Mouse (Mus musculus) cortical plate, adult 2 months (tissue): ENCODE data around the gene Zfp280c.
A peak's percentile ranks its signal among the peaks of the same experiment; 100 is the strongest.

Source experiments
- CTCF ChIP-seq: fragments of 200-500 bp; IDR thresholded peaks from 2 replicates; pipeline ENCODE4 v1.5.1; 2011; ENCODE audit warnings: mild to moderate bottlenecking, control low read depth, low read length; ENCODE audit not compliant: insufficient read depth; ENCODE audit errors: extremely low read depth
- POLR2A ChIP-seq: fragments of 200-500 bp; IDR thresholded peaks from 2 replicates; pipeline ENCODE4 v1.6.1; 2011; ENCODE audit warnings: mild to moderate bottlenecking, low read length, control low read depth; ENCODE audit not compliant: insufficient read depth; ENCODE audit errors: extremely low read depth

- peak; percentile 67 for TF ChIP-seq POLR2A
- TF ChIP-seq CTCF, result no peak
These were observed 29.2 kb upstream of the Zfp280c start, which contains the start of gene Slc25a14 for GRCm38 (mm10) chrX:48623379-48624053.
